Mouse (Mus musculus) heart, postnatal 14 days (tissue): ENCODE measurements around the gene Amz2. TPM values are rescaled to one million over a fixed set of nuclear protein-coding genes. Genes with fewer than 3 reads are reported as not detected.
"Not testable (repeated sequence)": the region's sequence is repeated elsewhere in the genome, so short reads cannot be mapped to it uniquely, and the experiment has no call there.

ENCODE experiments used
- DNase-seq, 2 experiments: peaks; one replicate each; pipeline ENCODE4 v3.0.0; 2021 to 2022
- intact Hi-C: fragments of 180-260 bp; cut with DNase I; formaldehyde crosslinking; loops from one replicate; pipeline ENCODE4 v1.15.1; 2025
- microRNA-seq, 2 experiments: library from miRNA; unstranded; fragments of <30 nt; microRNA quantifications; one replicate each; pipeline ENCODE4 v1.2.0; 2021 to 2022
- total RNA-seq, 2 experiments: library from RNA; stranded (reverse); gene quantifications; 2 replicates each; pipeline ENCODE4 v1.2.3; 2021

Gene Amz2
- total RNA-seq, 2 experiments from 2014 or later, result 42.5 to 46.1 TPM

DNA sequence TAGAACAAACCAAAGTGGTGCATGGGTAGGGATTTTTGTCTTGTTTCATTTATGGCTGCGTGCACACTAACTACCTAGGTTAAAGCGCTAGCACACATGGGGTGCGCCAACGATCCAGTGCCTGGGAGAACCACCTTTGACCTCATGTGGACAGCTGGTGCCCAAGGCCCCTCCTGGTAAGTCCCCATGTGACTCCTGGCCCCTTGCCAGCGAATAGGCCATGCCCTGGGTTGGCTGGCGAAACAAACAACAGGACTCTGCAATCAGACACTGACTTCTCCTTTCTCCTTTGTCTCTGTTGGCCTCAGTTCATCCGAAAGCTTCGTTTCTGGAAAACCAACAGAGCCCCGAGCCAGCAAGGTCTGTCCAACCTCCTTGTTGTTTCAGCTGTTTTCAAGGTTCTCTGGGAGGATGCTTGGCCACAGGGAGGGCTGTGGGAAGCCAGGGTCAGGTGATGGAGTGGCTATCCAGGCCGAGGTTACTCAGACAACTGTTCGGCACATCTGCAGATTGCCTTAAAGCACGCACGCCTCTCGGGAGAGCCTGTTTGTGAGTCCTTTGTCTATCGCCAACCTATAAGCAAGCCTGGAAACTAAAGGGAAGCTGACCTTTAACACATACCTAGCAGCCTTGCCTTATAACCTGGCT, 59.8 kb downstream of the Amz2 start:
- DNase-seq, result no peak
- intact Hi-C loops, result no loop called here

DNA sequence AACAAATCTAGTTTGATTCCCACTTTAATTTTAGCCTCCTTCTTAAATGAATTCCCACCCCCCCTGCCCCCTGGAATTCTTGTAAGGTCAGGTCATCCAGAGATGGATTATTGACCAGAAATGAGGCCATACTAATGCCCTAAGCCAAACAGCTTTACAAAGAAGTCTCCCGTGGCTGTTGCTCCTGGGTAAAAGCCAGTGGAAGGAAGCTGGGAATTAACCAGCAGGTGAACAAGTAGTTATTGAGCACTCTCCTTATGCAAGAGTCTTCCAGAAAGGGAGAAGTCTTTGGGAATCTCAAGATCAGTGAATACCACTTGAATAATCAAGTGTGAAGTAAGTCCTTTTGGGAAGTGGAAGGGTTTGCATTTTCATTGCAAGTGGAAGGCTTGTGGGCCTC, 61.4 kb downstream of the Amz2 start:
- intact Hi-C loops, result no loop called here
- no peak for DNase-seq

DNA sequence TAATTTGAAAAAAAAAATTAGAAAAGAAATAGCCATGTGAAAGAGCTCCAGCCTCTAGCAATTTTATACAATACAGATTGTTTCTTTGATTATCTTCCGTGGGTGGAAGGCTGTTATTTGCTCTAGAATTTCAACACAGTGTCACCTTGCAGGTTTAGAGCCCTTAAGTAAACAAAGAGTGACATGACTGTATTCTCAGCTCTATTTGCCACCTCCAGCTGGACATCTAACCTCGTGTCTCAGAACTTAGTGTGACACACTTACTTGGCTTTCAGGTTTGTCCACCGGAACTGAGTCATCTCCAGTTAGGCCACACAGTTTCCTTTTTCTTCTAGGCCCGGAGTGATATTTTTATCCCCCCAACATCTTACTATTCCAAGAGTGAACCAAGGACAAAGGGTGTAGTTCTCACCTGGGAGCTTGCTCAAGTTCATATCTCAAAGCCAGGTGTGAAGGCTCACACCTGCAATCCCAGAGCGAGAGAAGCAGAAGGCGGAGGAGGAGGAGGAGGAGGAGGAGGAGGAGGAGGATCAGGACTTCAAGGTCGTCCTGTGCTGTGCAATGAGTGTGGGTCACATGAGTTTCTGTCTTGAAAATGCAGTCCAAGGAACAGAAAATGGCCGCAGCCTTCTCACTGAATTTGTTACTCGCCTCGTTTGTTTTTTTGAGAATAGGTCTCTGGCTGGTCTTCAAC, 62.4 kb downstream of the Amz2 start:
- DNase-seq, result no peak
- intact Hi-C loops, result no loop called here

DNA sequence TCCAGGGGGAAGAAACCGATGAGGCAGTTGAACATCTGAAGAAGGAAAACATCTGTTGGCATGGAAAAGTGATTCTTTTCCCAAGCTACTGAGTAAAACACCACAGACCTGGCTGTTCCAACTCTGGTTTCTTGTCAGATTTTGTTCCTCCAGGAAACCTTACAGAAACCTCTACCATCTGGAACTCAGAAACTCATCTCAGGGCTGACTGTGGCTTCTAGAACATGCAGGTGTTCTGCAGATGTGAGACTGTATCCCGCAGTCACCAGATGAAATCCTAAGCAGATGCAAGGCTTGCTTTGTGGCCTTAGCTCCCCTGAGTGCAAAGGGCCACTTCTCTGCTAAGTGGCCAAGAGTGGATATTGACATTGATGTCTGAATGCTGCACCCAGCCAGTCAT, 64.0 kb downstream of the Amz2 start:
- no peak for DNase-seq
- intact Hi-C loops, result no loop called here

DNA sequence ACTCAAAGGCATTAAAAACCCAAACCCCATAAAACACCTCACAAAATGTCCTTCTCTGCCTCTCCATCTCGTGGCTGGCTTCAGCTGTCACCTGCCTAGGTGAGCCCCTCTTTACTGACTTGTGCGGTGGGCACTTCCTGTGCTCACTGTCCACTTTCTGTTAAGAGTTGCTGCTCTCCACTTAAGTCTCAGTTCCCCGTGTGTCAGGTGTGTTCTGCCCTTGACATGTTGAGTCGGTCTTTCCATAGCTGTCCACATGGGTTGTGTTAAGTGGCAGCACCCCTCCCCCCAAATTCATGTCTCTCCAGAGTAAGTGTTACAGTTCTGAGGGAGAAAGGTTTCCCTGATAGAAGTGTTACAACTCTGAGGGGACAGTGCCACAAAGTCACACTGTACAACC, 66.1 kb downstream of the Amz2 start:
- intact Hi-C loops, result no loop called here

DNA sequence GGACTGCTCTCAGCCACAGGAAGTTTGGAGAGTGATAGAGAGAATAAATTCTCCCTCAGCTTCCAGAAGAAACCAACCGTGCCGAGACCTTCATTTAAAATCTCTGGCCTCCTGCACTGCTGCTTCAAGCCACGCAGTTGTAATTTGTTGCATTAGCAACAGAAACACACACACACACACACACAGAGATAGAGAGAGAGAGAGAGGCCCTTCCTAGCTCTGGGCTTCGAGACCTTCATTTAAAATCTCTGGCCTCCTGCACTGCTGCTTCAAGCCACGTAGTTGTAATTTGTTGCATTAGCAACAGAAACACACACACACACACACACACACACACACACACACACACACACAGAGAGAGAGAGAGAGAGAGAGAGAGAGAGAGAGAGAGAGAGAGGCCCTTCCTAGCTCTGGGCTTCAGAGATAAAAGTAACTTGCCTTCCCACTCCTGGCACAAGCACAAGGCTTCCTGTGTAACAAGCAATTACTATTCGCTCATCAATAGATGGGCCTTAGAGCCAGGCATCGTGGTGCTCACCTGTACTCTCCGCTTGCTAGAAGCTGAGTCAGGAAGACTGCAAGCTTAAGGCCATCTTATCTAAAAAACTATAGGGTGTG, 67.2 kb downstream of the Amz2 start:
- intact Hi-C loops, DNase-seq: not testable (repeated sequence)

More for the DNA sequence above, 66.1 kb downstream of the Amz2 start:
- no peak for DNase-seq

DNA sequence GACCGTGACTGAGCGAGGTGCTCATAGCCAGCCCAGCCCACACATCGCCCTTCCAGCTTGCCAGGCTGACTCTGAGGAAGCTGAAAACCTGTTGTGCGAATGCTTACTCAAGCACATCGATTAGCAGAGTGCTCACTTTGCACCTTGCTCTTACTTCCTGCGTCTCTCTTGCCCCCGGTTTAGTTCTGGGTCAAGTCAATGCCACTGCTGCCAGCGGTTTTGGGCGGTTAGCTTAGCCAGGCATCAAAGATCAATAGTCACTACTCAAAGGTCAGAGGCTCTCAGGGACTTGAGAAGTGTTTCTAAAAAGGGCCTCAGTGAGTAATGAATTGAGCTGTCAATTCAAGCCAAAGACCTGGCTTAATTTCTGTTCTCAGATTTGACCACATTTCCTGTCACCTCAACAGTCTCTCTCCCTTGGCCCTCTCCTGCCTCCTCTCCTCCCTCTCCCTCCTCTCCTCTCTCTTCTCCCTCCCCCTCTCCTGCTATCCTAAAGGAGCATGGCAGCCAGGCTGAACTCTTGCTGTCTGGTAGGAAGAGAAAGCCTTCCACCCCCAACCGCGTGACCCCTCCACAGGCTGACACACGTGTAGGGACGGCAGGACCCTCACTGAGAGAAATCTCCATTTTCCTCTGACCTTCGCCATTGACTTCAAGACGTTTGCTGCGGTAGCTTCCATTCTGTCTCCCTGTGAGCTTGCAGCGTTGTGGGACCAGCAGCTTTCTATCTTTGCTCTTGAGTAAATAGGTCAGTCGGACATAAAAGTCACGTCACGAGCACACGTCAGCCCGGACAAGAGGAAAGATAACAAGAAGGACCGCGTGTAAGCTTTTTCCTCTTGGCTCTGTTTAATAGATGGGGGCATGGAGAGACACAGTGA, 69.4 kb downstream of the Amz2 start:
- intact Hi-C loops, result no loop called here
- no peak for DNase-seq

DNA sequence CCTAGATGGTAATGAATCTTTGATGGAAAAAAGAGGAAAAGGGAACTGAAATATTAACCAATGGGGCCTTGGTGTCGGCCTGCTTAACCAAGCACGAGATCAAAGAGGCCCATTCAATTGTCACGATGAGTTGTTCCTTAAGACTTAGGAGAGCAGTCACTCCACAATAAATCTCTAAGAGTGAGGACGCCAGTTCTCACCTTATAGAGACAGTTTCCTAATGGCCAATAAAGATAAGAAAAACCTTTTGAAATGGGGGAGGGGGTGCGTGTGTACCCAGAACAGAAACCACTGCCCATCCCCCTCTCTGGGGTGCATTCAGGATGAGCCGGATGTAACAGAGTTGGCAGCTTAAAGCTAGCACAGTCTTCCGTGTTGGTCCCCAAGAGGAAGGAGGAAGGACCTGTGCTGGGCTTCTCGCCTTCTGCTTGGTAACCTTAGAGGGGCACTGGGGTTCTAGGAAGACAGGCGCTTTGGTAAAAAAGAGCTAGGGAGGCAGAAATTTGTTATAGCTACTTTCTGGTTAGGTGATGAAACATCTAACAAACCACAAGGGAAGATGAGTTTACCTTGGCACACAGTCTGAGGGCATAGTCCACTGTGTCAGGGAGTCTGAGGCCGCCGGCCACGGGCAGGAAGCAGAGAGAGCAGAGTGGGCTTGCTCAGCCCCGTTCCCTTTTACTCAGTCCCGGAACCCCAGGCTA, 70.2 kb downstream of the Amz2 start:
- intact Hi-C loops, result no loop called here
- DNase-seq, result no peak

DNA sequence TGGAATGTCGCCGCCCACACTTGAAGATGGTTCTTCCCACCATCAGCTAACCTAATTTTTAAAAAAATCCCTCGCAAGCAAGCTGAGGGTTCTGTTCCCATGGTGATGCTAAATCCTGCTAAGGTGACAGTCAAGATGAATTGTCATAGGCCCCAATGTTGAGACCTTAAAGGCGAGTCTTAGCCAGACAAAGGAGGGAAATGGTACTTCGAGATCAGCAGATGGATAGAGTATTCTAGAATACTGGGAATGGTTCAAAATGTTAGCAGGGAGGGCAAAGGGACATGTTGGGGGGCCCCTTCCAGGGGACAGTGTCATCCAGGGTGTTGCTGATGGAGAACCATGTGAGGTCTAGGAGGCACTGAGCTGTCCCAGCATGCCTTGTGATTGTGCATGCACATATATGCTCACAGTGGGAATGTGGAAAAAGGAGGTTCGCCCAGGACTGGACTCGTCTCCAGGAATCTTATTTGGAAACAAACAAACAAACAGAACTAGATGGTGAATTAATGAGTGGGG, 70.8 kb downstream of the Amz2 start:
- no peak for DNase-seq
- intact Hi-C loops, result no loop called here

DNA sequence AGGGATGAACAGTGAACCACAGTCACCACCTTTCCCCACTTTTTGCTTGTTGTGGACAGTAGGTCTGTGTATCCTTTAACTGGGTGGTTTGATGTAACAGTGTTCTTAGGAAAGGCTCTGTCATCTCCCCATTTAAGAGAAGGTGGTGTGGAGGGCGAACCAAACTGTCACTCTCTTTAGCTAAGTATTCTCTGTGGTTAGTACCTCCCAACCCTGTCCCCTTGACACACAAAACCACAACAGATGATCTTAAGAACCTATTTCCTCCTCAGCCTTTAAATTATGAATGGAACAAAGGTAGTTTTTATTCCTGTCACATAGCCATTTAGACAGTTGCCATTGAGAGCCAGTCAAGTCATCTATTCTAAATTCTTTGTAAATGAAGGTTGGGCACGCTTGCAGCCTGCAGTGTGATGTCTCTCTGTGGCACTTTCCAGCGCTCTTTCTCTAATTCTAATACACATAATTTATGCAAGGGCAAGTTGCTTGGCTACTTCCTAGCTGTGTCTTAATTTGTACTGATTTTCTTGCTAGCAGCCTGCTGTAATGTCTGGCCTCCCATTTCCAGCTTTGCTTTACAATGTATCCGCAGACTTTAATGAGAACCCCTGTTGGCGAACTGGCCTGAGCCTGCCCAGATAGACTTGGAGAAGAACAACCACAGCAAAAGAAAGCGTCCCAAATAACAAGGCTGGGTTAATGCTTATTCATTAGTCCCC, 71.4 kb downstream of the Amz2 start:
- DNase-seq, result no peak
- intact Hi-C loops, result no loop called here

DNA sequence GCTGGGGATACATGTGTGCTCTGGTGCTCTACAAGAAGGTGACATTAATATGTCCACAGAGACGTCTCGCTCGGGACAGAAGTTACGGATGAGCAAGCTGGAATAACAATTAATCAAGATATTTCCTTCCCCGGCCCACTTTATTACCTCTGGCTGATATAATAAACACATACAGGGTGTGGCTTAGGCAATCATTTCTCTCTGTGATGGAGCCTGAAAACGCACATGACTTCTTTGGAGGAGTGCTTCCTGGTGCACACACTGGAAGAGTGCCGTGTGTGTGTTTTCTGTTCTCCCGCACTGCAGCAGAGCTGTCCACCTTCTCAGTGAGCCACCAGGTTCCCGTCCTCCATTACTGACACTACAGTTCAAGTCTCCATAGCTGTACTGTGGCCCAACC, 72.2 kb downstream of the Amz2 start:
- intact Hi-C loops, result no loop called here
- no peak for DNase-seq

DNA sequence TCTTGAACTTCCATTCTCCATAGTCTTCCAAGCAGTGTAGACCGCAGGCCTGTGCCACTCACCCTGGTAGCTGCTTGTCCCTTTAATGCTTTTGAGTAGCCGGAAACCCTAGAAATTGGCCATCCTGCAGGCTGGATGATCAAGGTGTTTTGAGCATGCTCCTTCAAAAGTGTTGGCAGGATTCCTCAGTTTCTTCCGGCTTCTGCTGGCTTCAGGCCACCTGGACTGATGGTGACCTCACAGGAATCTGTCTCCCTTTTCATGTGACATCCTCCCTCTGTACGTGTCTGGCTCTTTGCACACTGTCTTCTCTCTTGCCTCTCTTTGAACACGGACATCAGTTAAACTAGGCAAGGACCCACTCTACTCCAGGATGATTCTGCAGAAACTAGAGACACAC, 74.5 kb downstream of the Amz2 start:
- intact Hi-C loops, result loop anchor here (5.0 kb wide), 1 partner anchor 52 kb away; no protein-coding TSS in a partner anchor
- peak; percentile 36 to 47 for DNase-seq

Small RNAs within 50 kb of the gene (microRNA-seq; reads per million reads assigned to microRNA genes)
- 0 reads per million in 2 experiments for gene Gm25540

Other genes with a start within 250 kb of the Amz2 start
- under 1 TPM; 0.39 to 0.41 TPM for gene Rgs9, start 127.8 kb upstream of the Amz2 start, total RNA-seq
- 10 to 100 TPM; 37.6 to 38.4 TPM for gene Gna13, start 63.1 kb upstream of the Amz2 start, total RNA-seq
- not detected for gene 9930022D16Rik, start 12.0 kb upstream of the Amz2 start, total RNA-seq
- gene Arsg, start 47.4 kb downstream of the Amz2 start, total RNA-seq, result 1 to 10 TPM; 2.7 to 2.8 TPM
- 1 to 10 TPM; 7.3 to 7.7 TPM for gene Slc16a6, start 47.7 kb downstream of the Amz2 start, total RNA-seq
- 100 to 1,000 TPM in 1 of 2 experiments, 10 to 100 TPM in 1; 98.4 to 101 TPM for gene Wipi1, start 186.0 kb downstream of the Amz2 start, total RNA-seq
- gene Prkar1a, start 223.5 kb downstream of the Amz2 start, total RNA-seq, result 100 to 1,000 TPM; 365 to 412 TPM